Mouse (Mus musculus) heart, adult 2 months (tissue): Measurements from ENCODE around the gene Tbxas1.

Experiments used
- CTCF ChIP-seq: fragments of 200-600 bp; IDR thresholded peaks from 2 replicates; pipeline ENCODE4 v1.8.1; 2022; ENCODE audit warnings: antibody characterized with exemption, mild to moderate bottlenecking, moderate library complexity
- EP300 ChIP-seq: fragments of 200-500 bp; IDR thresholded peaks from 2 replicates; pipeline ENCODE4 v1.6.1; 2011; ENCODE audit warnings: low read depth, low read length, control low read depth; ENCODE audit not compliant: insufficient read depth
- POLR2A ChIP-seq: fragments of 200-500 bp; IDR thresholded peaks from 2 replicates; pipeline ENCODE4 v1.6.1; 2011; ENCODE audit warnings: mild to moderate bottlenecking, low read depth, low read length, control low read depth; ENCODE audit not compliant: insufficient read depth

- TF ChIP-seq POLR2A: no peak
- no peak for TF ChIP-seq EP300
- no peak for TF ChIP-seq CTCF
Measured at GRCm38 (mm10) chr6:38995774-38996173, 120.6 kb downstream of the Tbxas1 start.
